Mouse (Mus musculus) testis, adult 2 months (tissue): Measurements from ENCODE around the gene Clcn7.

Experiments
- CTCF ChIP-seq: fragments of 200-500 bp; IDR thresholded peaks from 2 replicates; pipeline ENCODE4 v1.5.1; 2012; ENCODE audit warnings: low read depth, mild to moderate bottlenecking, inconsistent platforms, low read length, moderate library complexity; ENCODE audit not compliant: control insufficient read depth, insufficient read depth, insufficient replicate concordance
- POLR2A ChIP-seq: fragments of 200-500 bp; IDR thresholded peaks from 2 replicates; pipeline ENCODE4 v1.6.1; 2012; ENCODE audit warnings: low read depth, mild to moderate bottlenecking, inconsistent platforms, low read length, moderate library complexity; ENCODE audit not compliant: control insufficient read depth

- no peak for TF ChIP-seq POLR2A
- no peak for TF ChIP-seq CTCF
Observed at GRCm38 (mm10) chr17:25163387-25163786, 30.2 kb downstream of the Clcn7 start.
